In the genomic region with DNA sequence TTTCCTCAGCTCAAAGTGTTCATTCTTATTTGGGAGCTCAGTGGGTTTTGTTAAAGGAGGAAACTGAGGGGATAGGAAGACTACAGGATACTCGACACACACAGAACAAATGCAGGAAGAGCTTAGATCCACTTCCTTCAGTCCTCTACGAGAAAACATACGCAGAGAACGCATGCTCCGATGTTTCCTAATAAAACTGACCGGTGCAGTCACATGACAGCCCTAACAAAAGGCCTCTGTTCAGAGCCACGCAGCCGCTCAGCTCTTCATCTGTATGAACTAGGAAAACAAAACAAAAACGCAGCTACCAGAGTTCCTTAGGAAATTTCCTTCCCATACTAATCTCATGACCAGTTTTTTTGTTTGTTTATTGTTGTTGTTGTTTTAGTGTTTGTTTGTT, we compare ENCODE assay signal across 25 mouse cellular contexts. TPM values are rescaled to one million over a fixed set of nuclear protein-coding genes. Genes with fewer than 3 reads are reported as not detected.
DNase-seq lines count a peak whose midpoint lies in the region; ATAC-seq and TF ChIP-seq lines count a peak whose summit lies in the region.
"Had no signal": no experiment of that assay in that cellular context is flagged by ENCODE, and none has a peak within 500 bp of the region (broad histone marks: within the 10 kb centered on the region; RNA-seq: fewer than 3 reads in every experiment).

No protein-coding gene starts in this region.

- H3K36me3 ChIP-seq in lung, embryonic 14.5 days (ENCODE audit: insufficient read depth), result peaks cover 29% of the 10 kb centered on the region
- peaks cover 28% of the 10 kb centered on the region for H3K36me3 ChIP-seq in embryonic facial prominence, embryonic 14.5 days (ENCODE audit: control insufficient read depth, insufficient read depth, low read length)

- no peak for TF ChIP-seq POLR2A in brain, embryonic 14.5 days (IDR thresholded peaks at IDR 0.05; ENCODE audit: borderline replicate concordance, extremely low read depth, insufficient read depth, insufficient read length, poor library complexity, severe bottlenecking)

- no peak for DNase-seq in frontal cortex, postnatal 14 days (ENCODE audit: low spot score in 2 of 2)
- peak; percentile 23 for DNase-seq in lung, embryonic 14.5 days
- DNase-seq in lung, postnatal 14 days, result no peak
- peak; percentile 17 for DNase-seq in brain, embryonic 14.5 days (ENCODE audit: low read depth)
- peak; percentile 41 for DNase-seq in embryonic facial prominence, embryonic 14.5 days (ENCODE audit: low spot score)
- DNase-seq in yolk sac, embryonic 10.5 days (ENCODE audit: low spot score), result no peak
- no peak for DNase-seq in left cerebral cortex, adult 9 months (ENCODE audit: low spot score in 2 of 2)
- DNase-seq: adrenal gland, adult 2 months; cerebellum, adult 8-10 months; heart, postnatal 10 days; kidney, postnatal 4 days; liver, embryonic 13.5 days; lung, adult 2 months; right cerebral cortex, postnatal 14 days had no signal

- H3K4me1 ChIP-seq in lung, embryonic 14.5 days (ENCODE audit: insufficient read depth), result no peaks in the 10 kb centered on the region
- H3K4me1 ChIP-seq in embryonic facial prominence, embryonic 14.5 days (ENCODE audit: control insufficient read depth, insufficient read depth, low read length), result no peaks in the 10 kb centered on the region
- H3K4me1 ChIP-seq: liver, embryonic 13.5 days; midbrain, embryonic 12.5 days had no signal

- H3K9me3 ChIP-seq in lung, embryonic 14.5 days (ENCODE audit: low read depth, low read length), result no peaks in the 10 kb centered on the region
- no peaks in the 10 kb centered on the region for H3K9me3 ChIP-seq in embryonic facial prominence, embryonic 14.5 days (ENCODE audit: control insufficient read depth, low read length)
- H3K9me3 ChIP-seq: liver, embryonic 13.5 days; midbrain, embryonic 12.5 days had no signal

- H3K4me2 ChIP-seq in lung, embryonic 14.5 days, result no peak overlapping the region
- no peak overlapping the region for H3K4me2 ChIP-seq in embryonic facial prominence, embryonic 14.5 days (ENCODE audit: low read depth, low read length)
- H3K4me2 ChIP-seq: heart, embryonic 11.5 days; liver, embryonic 13.5 days; midbrain, embryonic 12.5 days had no signal

- no peak for TF ChIP-seq CTCF in lung, embryonic 14.5 days (IDR thresholded peaks at IDR 0.05; ENCODE audit: low read depth)
- no peak for TF ChIP-seq CTCF in brain, embryonic 14.5 days (IDR thresholded peaks at IDR 0.05; ENCODE audit: borderline replicate concordance, extremely low read depth, insufficient read depth, insufficient read length)

- H3K27me3 ChIP-seq in lung, embryonic 14.5 days (ENCODE audit: insufficient read depth, low read length), result no peaks in the 10 kb centered on the region
- H3K27me3 ChIP-seq in embryonic facial prominence, embryonic 14.5 days (replicated peaks; ENCODE audit: control insufficient read depth, insufficient read depth, low read length), result no peaks in the 10 kb centered on the region
- H3K27me3 ChIP-seq: liver, embryonic 13.5 days; midbrain, embryonic 12.5 days; Patski had no signal

- ATAC-seq in frontal cortex, adult (ENCODE audit: low TSS enrichment), result peak; percentile 53; the same call in 1 of the 2 replicates
- no peak for ATAC-seq in lung, embryonic 14.5 days (ENCODE audit: insufficient read depth)
- ATAC-seq in embryonic facial prominence, embryonic 14.5 days (ENCODE audit: low read depth), result no peak; the same call in 1 of the 2 replicates
- ATAC-seq: hindbrain, postnatal 0 days; intestine, embryonic 16.5 days; Patski had no signal

- H3K4me3 ChIP-seq in lung, embryonic 14.5 days (ENCODE audit: low read depth, low read length), result no peak overlapping the region
- no peak overlapping the region for H3K4me3 ChIP-seq in embryonic facial prominence, embryonic 14.5 days (ENCODE audit: low read depth, low read length)
- H3K4me3 ChIP-seq: liver, embryonic 13.5 days; midbrain, embryonic 12.5 days had no signal

- no peak overlapping the region for H3K9ac ChIP-seq in lung, embryonic 14.5 days
- H3K9ac ChIP-seq in embryonic facial prominence, embryonic 14.5 days (ENCODE audit: low read depth, low read length), result no peak overlapping the region
- H3K9ac ChIP-seq: liver, embryonic 13.5 days; midbrain, embryonic 12.5 days had no signal

- no peak overlapping the region for H3K27ac ChIP-seq in lung, embryonic 14.5 days (ENCODE audit: low read depth)
- H3K27ac ChIP-seq in embryonic facial prominence, embryonic 14.5 days (replicated peaks; ENCODE audit: low read depth, low read length), result no peak overlapping the region
- H3K27ac ChIP-seq: hindbrain, postnatal 0 days; liver, embryonic 13.5 days; midbrain, embryonic 12.5 days; stomach, postnatal 0 days had no signal

- WGBS in lung, embryonic 14.5 days, result 65% methylated on average over 9 of the region's 9 CpGs
- WGBS in embryonic facial prominence, embryonic 14.5 days, result 48% methylated on average over 9 of the region's 9 CpGs

RNA-seq across cellular contexts. Expression of a gene that starts 1.5 kb away (rescaled TPM):
- polyA plus RNA-seq in lung, embryonic 14.5 days (2014; fragmentation: Nextera tagmentation; extraction: Ambion mirVana), result 0.08 and 0.13 TPM in 2 replicates
- polyA plus RNA-seq in brain, embryonic 14.5 days (2012; rRNA removed), result 0.59 and 1.2 TPM in 2 replicates
- 0.31 TPM in 1 of 2 replicates, not detected in the other for polyA plus RNA-seq in embryonic facial prominence, embryonic 14.5 days (2014; fragmentation: Nextera tagmentation; extraction: Ambion mirVana)
- polyA plus RNA-seq: adrenal gland, adult 2 months; gonadal fat pad, adult 2 months; heart, embryonic 11.5 days; hindbrain, embryonic 11.5 days; kidney, embryonic 14.5 days; midbrain, embryonic 12.5 days; thymus, postnatal 0 days had no signal

RNA-seq across cellular contexts. Expression of a gene that starts 10.3 kb away (rescaled TPM):
- 44.8 and 45.2 TPM in 2 replicates for polyA plus RNA-seq in lung, embryonic 14.5 days (2014; fragmentation: Nextera tagmentation; extraction: Ambion mirVana)
- 56.6 and 57.6 TPM in 2 replicates for polyA plus RNA-seq in brain, embryonic 14.5 days (2012; rRNA removed)
- polyA plus RNA-seq in embryonic facial prominence, embryonic 14.5 days (2014; fragmentation: Nextera tagmentation; extraction: Ambion mirVana), result 38.9 and 41.9 TPM in 2 replicates

RNA-seq across cellular contexts. Expression of a gene that starts 14.8 kb away (rescaled TPM):
- 25.7 and 26.4 TPM in 2 replicates for polyA plus RNA-seq in lung, embryonic 14.5 days (2014; fragmentation: Nextera tagmentation; extraction: Ambion mirVana)
- polyA plus RNA-seq in brain, embryonic 14.5 days (2012; rRNA removed), result 0.04 and 0.21 TPM in 2 replicates
- polyA plus RNA-seq in embryonic facial prominence, embryonic 14.5 days (2014; fragmentation: Nextera tagmentation; extraction: Ambion mirVana), result 0.29 TPM in 2 replicates

RNA-seq across cellular contexts. Expression of a gene that starts 17.0 kb away (rescaled TPM):
- polyA plus RNA-seq in lung, embryonic 14.5 days (2014; fragmentation: Nextera tagmentation; extraction: Ambion mirVana), result 0.26 TPM in 1 of 2 replicates, not detected in the other
- polyA plus RNA-seq in brain, embryonic 14.5 days (2012; rRNA removed), result 0.15 and 0.23 TPM in 2 replicates
- polyA plus RNA-seq in embryonic facial prominence, embryonic 14.5 days (2014; fragmentation: Nextera tagmentation; extraction: Ambion mirVana), result not detected in 2 replicates
- polyA plus RNA-seq: adrenal gland, adult 2 months; heart, embryonic 11.5 days; hindbrain, embryonic 11.5 days; intestine, embryonic 16.5 days; kidney, embryonic 14.5 days; liver, embryonic 13.5 days; lung, adult 2 months; midbrain, embryonic 12.5 days; Patski; thymus, postnatal 0 days had no signal

RNA-seq across cellular contexts. Expression of a gene that starts 57.6 kb away (rescaled TPM):
- 36.4 and 38.2 TPM in 2 replicates for polyA plus RNA-seq in lung, embryonic 14.5 days (2014; fragmentation: Nextera tagmentation; extraction: Ambion mirVana)
- polyA plus RNA-seq in brain, embryonic 14.5 days (2012; rRNA removed), result 23.5 and 23.9 TPM in 2 replicates
- polyA plus RNA-seq in embryonic facial prominence, embryonic 14.5 days (2014; fragmentation: Nextera tagmentation; extraction: Ambion mirVana), result 31.5 and 31.6 TPM in 2 replicates

Comparison
In these comparisons a context has a peak if more than half of its experiments do, and no peak if none do; other contexts are left out.
1. DNase-seq: peak in lung, embryonic 14.5 days (single experiment), brain, embryonic 14.5 days (single experiment) and embryonic facial prominence, embryonic 14.5 days (single experiment); none in frontal cortex, postnatal 14 days (0 of 2), lung, postnatal 14 days (single experiment), yolk sac, embryonic 10.5 days (single experiment) and left cerebral cortex, adult 9 months (0 of 2).
2. RNA of a gene that starts 14.8 kb away (polyA plus RNA-seq): 25.7 to 26.4 TPM in lung, embryonic 14.5 days; 0.29 TPM in embryonic facial prominence, embryonic 14.5 days and 0.04 to 0.21 TPM in brain, embryonic 14.5 days; every median in the first group is over 10 times any median in the second.